Mouse (Mus musculus) limb, embryonic 14.5 days (tissue): Measurements from ENCODE around the gene Plekhd1. TPM values are rescaled to one million over a fixed set of nuclear protein-coding genes. Genes with fewer than 3 reads are reported as not detected.
A peak's percentile ranks its signal among the peaks of the same experiment; 100 is the strongest.

Experiments used
- ATAC-seq: fragments of 200-750 bp; cut with Nextera tagmentation; 2 replicates; pipeline ENCODE4 v1.8.0; 2017; ENCODE audit warnings: low read depth, moderate number of reproducible peaks, moderate TSS enrichment; ENCODE audit not compliant: low FRiP score
- DNase-seq: peaks from one replicate; pipeline ENCODE4 v3.0.0-alpha.2; 2015; ENCODE audit warnings: low spot score
- H3K27ac ChIP-seq: fragments of 300-500 bp; sonication (generic); replicated peaks from 2 replicates; pipeline ENCODE4 v1.5.1; 2014; ENCODE audit warnings: low read depth, mild to moderate bottlenecking, low read length, moderate library complexity, mixed read lengths
- H3K27me3 ChIP-seq: fragments of 300-500 bp; sonication (generic); 2 replicates; pipeline ENCODE4 v1.6.1; 2014; ENCODE audit warnings: low read length, mixed read lengths; ENCODE audit not compliant: control insufficient read depth, insufficient read depth
- H3K36me3 ChIP-seq: fragments of 300-500 bp; sonication (generic); 2 replicates; pipeline ENCODE4 v1.6.1; 2014; ENCODE audit warnings: mild to moderate bottlenecking, low read length, moderate library complexity, mixed read lengths; ENCODE audit not compliant: control insufficient read depth, insufficient read depth
- H3K4me1 ChIP-seq: fragments of 300-500 bp; sonication (generic); 2 replicates; pipeline ENCODE4 v1.6.1; 2014; ENCODE audit warnings: antibody characterized with exemption, low read length, mixed read lengths; ENCODE audit not compliant: control insufficient read depth, insufficient read depth
- H3K4me2 ChIP-seq: fragments of 300-500 bp; sonication (generic); replicated peaks from 2 replicates; pipeline ENCODE4 v1.6.1; 2014; ENCODE audit warnings: low read depth, mild to moderate bottlenecking, low read length, moderate library complexity; ENCODE audit not compliant: severe bottlenecking
- H3K4me3 ChIP-seq: fragments of 300-500 bp; sonication (generic); replicated peaks from 2 replicates; pipeline ENCODE4 v1.5.1; 2014; ENCODE audit warnings: low read length
- H3K9ac ChIP-seq: fragments of 300-500 bp; sonication (generic); 2 replicates; pipeline ENCODE4 v1.6.1; 2014; ENCODE audit warnings: mild to moderate bottlenecking, low read depth, low read length, moderate library complexity; ENCODE audit not compliant: severe bottlenecking
- H3K9me3 ChIP-seq: fragments of 300-500 bp; sonication (generic); 2 replicates; pipeline ENCODE4 v1.6.1; 2016; ENCODE audit warnings: low read length; ENCODE audit not compliant: control insufficient read depth
- POLR2A ChIP-seq: fragments of 200-500 bp; IDR thresholded peaks from 2 replicates; pipeline ENCODE4 v1.8.0; 2012; ENCODE audit warnings: inconsistent platforms, mild to moderate bottlenecking, moderate library complexity, borderline replicate concordance; ENCODE audit not compliant: insufficient read depth, insufficient read length; ENCODE audit errors: extremely low read depth
- WGBS: fragments of 180-500 bp; shearing (Covaris S2); extraction: QIAGEN DNeasy Blood & Tissue Kit; methylation state at CpG from one replicate; pipeline ENCODE4 v1.1.7; 2014; 5-methylcytosine and 5-hydroxymethylcytosine counted together
- polyA plus RNA-seq, 2 experiments: library from polyadenylated mRNA; depleted of rRNA in 1 of 2; stranded (reverse) in 1 of 2; unstranded in 1 of 2; fragments of >200 nt; fragmentation: Nextera tagmentation in 1 of 2; extraction: Ambion mirVana in 1 of 2; gene quantifications; 2 replicates each; pipeline versions ENCODE4 v1.2.1 to v1.2.3; 2012 to 2014

Plekhd1 gene
- polyA plus RNA-seq, 2 experiments = 0.12 to 0.29 TPM

GRCm38 (mm10) chr12:80715915-80716314 is 23.5 kb downstream of the Plekhd1 start:
- Histone ChIP-seq H3K27ac (no peak overlapping the region), H3K4me2 (no peak overlapping the region), H3K4me3 (no peak overlapping the region), H3K36me3 (no peaks in the 10 kb centered on the region), H3K9ac (no peak overlapping the region), H3K9me3 (no peaks in the 10 kb centered on the region), H3K4me1 (no peaks in the 10 kb centered on the region), H3K27me3 (no peaks in the 10 kb centered on the region)
- TF ChIP-seq POLR2A = no peak
- 74% methylated on average over 6 of the region's 6 CpGs for WGBS
- ATAC-seq (no peak), DNase-seq (no peak)

DNA sequence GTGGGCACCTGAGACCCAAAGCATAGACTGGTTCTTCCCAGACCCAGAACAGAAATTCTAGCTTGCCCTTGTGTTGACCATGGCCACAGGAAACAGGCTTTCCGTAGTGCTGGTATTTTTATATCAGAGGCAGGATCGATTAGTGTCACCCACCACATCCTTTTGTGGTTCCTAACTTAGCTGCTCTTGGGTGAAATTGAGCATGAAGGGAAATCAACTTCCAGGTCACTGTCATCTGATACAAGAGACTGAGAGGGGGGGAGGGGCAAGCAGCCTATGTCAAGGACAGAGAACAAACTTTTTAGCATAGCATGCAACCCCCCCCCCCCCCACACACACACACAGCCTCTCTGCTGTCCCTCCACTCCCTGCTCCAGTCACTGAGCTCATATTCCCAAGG is 26.8 kb downstream of the Plekhd1 start:
- H3K4me2 ChIP-seq = no peak overlapping the region
- H3K4me1 ChIP-seq = no peaks in the 10 kb centered on the region
- H3K27me3 ChIP-seq = no peaks in the 10 kb centered on the region
- H3K27ac ChIP-seq = no peak overlapping the region
- ATAC-seq (no peak), DNase-seq (no peak)
- H3K9ac ChIP-seq = no peak overlapping the region
- no peak overlapping the region for H3K4me3 ChIP-seq
- 69% methylated on average over 2 of the region's 2 CpGs for WGBS
- no peaks in the 10 kb centered on the region for H3K9me3 ChIP-seq
- TF ChIP-seq POLR2A = no peak
- H3K36me3 ChIP-seq = no peaks in the 10 kb centered on the region

DNA sequence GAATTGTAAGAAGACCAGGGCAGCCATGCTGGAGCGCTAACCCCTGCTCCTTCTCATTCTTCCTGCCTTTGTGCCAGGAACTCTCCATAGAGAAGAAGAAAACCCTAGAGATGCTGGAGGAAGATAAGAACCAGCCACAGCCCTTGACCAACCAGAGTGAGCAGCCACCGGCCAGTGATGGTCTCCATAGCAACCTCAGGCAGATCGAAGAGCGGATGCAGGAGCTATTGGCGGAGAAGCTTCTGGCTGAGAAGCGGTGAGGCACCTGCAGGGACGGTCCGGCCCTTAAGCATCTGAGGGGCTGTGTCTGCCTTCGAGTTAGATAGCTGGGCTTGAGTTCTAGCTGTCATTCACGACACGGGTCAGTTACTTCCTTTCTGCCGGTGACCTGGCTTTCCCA is 28.1 kb downstream of the Plekhd1 start:
- TF ChIP-seq POLR2A = no peak
- H3K27ac ChIP-seq = no peak overlapping the region
- H3K9ac ChIP-seq = no peak overlapping the region
- H3K9me3 ChIP-seq = no peaks in the 10 kb centered on the region
- WGBS = 82% methylated on average over 12 of the region's 12 CpGs
- H3K36me3 ChIP-seq = no peaks in the 10 kb centered on the region
- no peak overlapping the region for H3K4me2 ChIP-seq
- ATAC-seq (no peak), DNase-seq (no peak)
- no peaks in the 10 kb centered on the region for H3K4me1 ChIP-seq
- no peak overlapping the region for H3K4me3 ChIP-seq
- no peaks in the 10 kb centered on the region for H3K27me3 ChIP-seq

DNA sequence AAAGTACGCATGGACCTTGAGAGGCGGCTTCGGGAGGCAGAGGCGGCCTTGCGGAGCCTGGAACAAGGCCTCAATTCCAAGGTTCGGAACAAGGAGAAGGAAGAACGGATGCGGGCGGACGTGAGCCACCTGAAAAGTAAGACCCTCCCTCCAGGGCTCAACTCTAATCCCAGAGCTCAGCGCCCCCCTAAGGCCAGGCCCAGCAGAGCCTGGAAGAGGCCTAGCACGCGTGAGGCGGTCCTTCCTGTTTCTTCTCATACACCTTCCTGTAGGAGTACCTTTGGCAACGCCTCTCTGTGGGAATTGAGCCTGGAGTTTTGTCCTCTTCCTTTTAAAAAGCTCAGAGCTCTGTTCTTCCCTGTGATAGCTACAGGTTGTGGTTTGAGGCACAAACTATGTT is 29.1 kb downstream of the Plekhd1 start:
- Histone ChIP-seq H3K27ac (no peak overlapping the region), H3K4me2 (no peak overlapping the region), H3K4me3 (no peak overlapping the region), H3K27me3 (no peaks in the 10 kb centered on the region), H3K36me3 (no peaks in the 10 kb centered on the region), H3K4me1 (no peaks in the 10 kb centered on the region), H3K9me3 (no peaks in the 10 kb centered on the region), H3K9ac (no peak overlapping the region)
- DNase-seq (no peak), ATAC-seq (no peak)
- WGBS = 81% methylated on average over 15 of the region's 15 CpGs
- TF ChIP-seq POLR2A = no peak

GRCm38 (mm10) chr12:80724853-80725559 is 32.6 kb downstream of the Plekhd1 start:
- 33% methylated on average over 10 of the region's 10 CpGs for WGBS
- H3K4me3 ChIP-seq = no peak overlapping the region

More at GRCm38 (mm10) chr12:80724853-80725559, 32.6 kb downstream of the Plekhd1 start:
- Histone ChIP-seq H3K4me2 (no peak overlapping the region), H3K27me3 (no peaks in the 10 kb centered on the region), H3K9ac (no peak overlapping the region), H3K27ac (no peak overlapping the region), H3K36me3 (no peaks in the 10 kb centered on the region), H3K4me1 (no peaks in the 10 kb centered on the region), H3K9me3 (no peaks in the 10 kb centered on the region)
- TF ChIP-seq POLR2A = no peak
- ATAC-seq (no peak), DNase-seq (peak; percentile 80)
